Mouse (Mus musculus) heart, adult 18-20 months (tissue): ENCODE measurements around the gene Chchd6. TPM values are rescaled to one million over a fixed set of nuclear protein-coding genes. Genes with fewer than 3 reads are reported as not detected.

Experiments used
- DNase-seq, 2 experiments: peaks; one replicate each; pipeline ENCODE4 v3.0.0; 2021 to 2022; ENCODE audit warnings: mixed read lengths in 1 of 2
- total RNA-seq, 2 experiments: library from RNA; stranded (reverse); gene quantifications; 2 replicates each; pipeline ENCODE4 v1.2.3; 2021

The Chchd6 gene
- total RNA-seq, 2 experiments from 2014 or later = 11.8 to 12.3 TPM

DNA sequence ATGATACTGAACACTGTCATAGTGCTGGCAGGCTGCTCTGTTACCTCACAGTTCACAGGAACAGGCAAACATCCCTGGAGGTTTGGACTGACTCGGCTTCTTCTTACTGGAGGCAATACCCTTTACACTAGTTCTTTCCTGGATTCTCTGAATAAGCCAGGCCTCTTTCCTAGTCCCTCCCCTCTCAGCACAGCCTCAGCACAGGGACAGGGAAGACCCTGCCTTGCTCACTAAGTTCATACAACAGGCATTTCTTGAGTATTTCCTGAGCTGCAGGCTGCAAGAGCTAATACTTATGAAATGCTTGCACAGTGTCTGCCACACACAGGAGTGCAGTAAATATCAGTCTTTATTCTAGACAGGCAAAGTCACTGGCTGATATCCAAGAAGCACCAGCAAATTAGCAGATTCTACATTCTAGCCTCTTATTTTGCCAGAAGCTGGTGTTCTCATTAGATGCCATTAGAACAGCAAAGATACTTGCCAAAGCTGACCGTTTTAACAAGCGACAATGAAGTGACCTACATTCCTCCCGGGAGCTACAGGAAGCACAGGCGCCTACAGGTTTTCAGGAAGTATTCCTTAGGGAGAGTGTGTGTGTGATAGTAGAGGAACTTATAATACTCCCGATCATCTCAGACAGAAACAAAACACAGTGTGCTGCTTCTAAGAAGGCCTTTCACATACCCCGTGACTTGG is 142.3 kb downstream of the Chchd6 start:
- peak; percentile 42 to 69 for DNase-seq

GRCm38 (mm10) chr6:89452356-89452755 is 143.1 kb downstream of the Chchd6 start:
- DNase-seq = no peak

GRCm38 (mm10) chr6:89448736-89449135 is 146.7 kb downstream of the Chchd6 start:
- DNase-seq = peak in 1 of 2 experiments; percentile 51

- no peak for DNase-seq
Measured at GRCm38 (mm10) chr6:89440671-89441070, 154.8 kb downstream of the Chchd6 start.

GRCm38 (mm10) chr6:89431920-89432482 is 163.5 kb downstream of the Chchd6 start:
- no peak for DNase-seq

DNA sequence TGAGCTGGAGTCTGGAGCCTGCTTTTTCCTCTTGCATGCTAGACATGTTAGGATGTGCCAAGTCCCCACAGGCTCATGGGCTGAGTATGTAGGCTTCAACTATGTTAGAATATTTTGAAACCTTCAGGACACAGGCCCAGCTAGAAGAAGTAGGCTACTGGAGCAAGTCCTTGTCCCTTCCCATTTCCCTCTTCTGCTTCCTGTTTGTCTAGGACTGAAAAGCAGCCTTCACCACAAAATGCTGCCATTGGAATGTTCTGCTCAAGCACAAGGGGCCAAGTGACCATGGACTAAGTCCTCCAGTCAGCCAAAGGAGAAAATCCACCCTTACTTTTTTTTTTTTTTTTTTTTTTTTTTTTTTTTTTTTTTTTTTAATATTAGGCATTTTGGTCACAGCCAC is 164.7 kb downstream of the Chchd6 start:
- peak in 1 of 2 experiments; percentile 54 for DNase-seq

GRCm38 (mm10) chr6:89428661-89429375 is 166.6 kb downstream of the Chchd6 start:
- no peak for DNase-seq

DNA sequence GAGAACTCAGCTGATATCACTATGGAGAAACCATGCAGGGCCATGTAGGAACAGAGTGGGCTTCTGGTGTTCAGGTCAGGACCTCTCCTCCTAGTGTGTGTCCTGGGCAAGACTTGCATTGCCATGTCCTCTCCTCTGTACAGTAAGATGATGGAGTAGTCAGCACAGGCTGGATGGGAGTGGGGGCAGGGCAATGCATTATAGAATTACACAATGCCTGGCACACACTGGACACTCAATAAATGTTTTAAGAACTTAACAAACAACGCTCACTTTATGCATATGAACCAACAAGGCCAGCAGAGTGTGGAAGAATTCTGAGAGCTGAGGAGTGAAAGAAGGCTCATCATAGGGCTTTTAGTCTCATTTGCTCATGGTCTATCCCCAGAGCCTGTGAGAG is 171.0 kb downstream of the Chchd6 start:
- DNase-seq = no peak

- peak in 1 of 2 experiments; percentile 49 for DNase-seq
Measured at GRCm38 (mm10) chr6:89422621-89423020, 172.8 kb downstream of the Chchd6 start.

DNA sequence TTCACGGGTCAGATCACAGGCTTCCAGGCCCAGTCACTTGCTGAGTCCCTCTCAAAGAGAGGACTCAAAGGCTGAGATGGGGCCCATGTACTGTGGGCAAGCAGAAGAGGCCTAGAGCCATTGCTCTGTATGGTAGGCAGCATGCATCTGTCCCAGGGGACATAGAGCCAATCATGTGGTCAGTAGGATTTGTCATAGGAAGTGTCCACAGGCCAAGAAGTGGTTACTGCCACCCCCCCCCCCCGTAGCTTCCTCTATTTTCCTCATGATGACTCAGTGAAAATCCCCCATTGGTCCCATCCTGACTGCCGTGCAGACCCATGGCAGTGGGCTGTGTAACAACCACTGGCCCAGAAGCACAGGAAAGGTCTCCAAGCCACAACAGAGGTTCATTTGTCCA is 173.5 kb downstream of the Chchd6 start:
- DNase-seq = no peak

DNA sequence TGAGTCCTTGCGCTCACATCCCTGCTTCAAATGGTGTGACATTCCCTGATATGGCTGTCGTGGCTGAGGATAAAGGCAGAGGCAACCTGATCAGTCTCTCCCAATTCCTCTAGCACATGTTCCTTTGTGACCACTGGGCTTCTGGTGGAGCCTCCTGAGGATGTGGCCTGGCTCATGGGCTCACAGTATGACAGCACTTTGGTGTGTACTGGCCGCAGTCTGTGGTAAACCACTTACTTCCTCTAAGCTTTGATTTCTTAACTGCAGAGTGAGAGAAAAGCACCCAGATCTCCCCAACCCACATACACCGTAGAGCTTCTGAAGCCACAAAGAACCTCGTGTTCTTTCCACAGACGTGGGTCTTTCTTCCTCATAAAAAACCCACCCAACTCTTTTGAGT is 173.9 kb downstream of the Chchd6 start:
- peak; percentile 24 to 58 for DNase-seq

GRCm38 (mm10) chr6:89420756-89421155 is 174.7 kb downstream of the Chchd6 start:
- no peak for DNase-seq

DNA sequence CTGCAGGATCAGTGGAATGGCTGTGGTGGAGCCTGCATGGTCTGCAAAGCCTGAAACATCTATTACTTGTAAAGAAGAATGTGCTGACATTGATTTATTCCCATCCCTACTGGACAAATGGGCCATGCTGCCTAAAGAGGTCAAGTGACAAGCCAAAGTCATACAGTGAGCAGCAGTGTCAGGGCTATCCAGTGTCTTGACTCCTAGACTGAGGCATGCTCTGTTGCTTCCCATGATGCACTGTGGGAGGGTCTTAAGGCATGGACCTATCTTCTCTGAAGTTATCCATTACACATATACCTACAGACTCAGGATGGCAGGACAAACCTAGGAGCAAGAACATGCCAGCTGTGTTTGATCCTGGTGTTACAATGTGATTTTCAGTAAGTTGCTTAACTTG is 175.3 kb downstream of the Chchd6 start:
- DNase-seq = no peak

GRCm38 (mm10) chr6:89419066-89419815 is 176.2 kb downstream of the Chchd6 start:
- no peak for DNase-seq

DNA sequence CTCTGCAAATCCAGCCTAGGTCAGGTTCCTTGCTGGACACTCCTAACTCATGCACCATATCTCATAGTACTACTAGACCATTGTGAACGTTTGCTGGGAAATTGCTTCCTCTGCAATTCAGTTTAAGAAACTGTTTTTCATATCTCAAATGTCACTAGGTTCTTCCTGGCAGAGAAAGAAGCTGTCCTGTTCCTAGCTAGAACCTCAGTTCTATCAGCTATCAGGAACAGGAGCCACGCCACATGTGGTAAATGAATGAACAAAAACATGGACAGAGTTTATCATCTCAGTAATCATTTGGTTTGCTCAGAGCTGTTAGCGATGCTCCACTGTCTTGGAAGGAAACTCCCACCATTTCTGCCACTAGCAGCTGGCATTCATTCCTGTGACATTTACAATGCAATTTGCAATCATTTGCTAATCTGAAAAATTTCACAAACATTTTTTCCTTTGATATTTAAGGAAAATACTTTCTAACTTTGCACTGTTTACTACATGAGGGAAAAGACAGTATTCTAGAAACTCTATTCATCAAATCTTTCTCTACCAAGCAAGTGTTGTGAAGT is 179.3 kb downstream of the Chchd6 start:
- no peak for DNase-seq

- no peak for DNase-seq
Measured at GRCm38 (mm10) chr6:89415091-89415490, 180.4 kb downstream of the Chchd6 start.

DNA sequence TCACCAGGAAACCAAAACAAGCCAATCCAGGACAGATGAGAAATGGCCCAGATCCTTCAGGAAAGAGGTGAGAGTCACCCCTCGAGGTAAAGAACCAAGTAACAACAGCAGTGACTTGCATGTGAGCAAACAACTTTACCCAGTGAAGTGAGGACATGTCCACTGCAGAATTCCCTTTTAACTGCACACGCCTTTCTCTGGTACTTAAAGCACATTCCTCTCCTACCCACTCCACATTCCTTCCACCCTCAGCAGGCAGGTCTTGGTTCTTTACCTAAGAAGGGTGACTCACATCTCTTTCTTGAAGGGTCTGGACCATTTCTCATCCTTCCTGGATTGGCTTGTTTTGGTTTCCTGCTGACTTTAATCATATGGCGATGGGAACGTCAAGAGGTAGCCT is 181.3 kb downstream of the Chchd6 start:
- no peak for DNase-seq

DNA sequence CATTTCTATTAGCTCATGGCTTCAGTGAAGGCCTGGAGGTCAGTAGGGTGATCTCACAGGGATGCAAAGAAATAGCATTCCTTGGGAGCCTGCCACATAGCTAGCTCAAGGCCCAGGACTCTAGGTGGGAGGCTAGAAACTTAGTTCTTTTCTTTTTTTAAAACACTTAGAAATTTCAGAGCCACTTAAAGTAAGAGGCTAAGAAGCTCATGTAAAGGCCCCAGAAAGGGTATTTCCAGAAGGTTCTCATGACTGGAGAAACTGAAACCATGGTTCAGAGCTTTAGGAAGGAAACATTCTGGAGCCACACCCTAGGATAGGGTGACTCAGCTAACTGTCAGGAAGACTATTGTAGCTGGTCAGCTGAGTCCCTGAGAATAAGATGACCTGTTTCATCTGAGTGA is 182.0 kb downstream of the Chchd6 start:
- peak; percentile 45 to 83 for DNase-seq

- DNase-seq = no peak
Measured at GRCm38 (mm10) chr6:89412562-89412961, 182.9 kb downstream of the Chchd6 start.

- no peak for DNase-seq
Measured at GRCm38 (mm10) chr6:89409041-89409440, 186.4 kb downstream of the Chchd6 start.

- no peak for DNase-seq
Measured at GRCm38 (mm10) chr6:89408259-89408658, 187.2 kb downstream of the Chchd6 start.

DNA sequence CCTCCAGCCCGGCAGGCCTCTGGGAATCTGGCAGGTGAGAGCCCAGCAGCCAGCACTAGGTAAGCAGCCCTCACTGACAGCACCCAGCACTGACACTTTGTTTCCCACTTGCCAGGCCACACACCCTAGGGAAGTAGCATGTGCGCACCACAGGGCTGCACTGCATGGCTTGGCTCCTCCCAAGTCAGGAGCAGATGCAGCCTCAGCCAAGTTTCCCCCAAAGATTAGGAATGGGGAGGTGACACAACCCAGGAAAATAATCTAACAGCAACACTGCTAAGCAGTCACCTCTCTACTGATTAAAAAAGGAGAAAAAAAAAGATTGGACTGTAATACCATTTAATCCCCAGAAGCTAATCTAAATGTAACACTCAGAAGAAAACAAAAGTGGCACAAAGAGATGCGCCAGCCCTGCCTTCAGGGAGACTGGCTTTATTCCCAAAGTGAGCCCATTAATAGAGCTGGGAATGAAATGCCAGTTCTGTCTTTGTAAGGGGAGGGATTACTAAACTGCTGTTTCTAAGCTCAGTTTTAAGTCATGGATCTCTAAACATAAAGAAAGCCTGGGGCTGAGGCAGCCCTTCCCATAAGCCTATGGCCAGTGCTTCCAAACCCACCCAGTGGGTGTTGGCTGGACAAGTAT is 188.1 kb downstream of the Chchd6 start:
- no peak for DNase-seq
